Mouse (Mus musculus) layer of hippocampus, postnatal 36 days (tissue): Measurements from ENCODE around the gene Cep63. TPM values are rescaled to one million over a fixed set of nuclear protein-coding genes. Genes with fewer than 3 reads are reported as not detected.

Source experiments
- DNase-seq, 2 experiments: peaks; one replicate each; pipeline ENCODE4 v3.0.0; 2022
- total RNA-seq, 2 experiments: library from RNA; stranded (reverse); gene quantifications; 2 replicates each; pipeline ENCODE4 v1.2.3; 2021

The Cep63 gene
- total RNA-seq, 2 experiments from 2014 or later, result 29.5 to 31.0 TPM

GRCm38 (mm10) chr9:102631589-102632147, 5.3 kb upstream of the Cep63 start:
- DNase-seq, result no peak

- DNase-seq, result no peak
Observed at GRCm38 (mm10) chr9:102629052-102629451, 2.7 kb upstream of the Cep63 start.

- DNase-seq, result no peak
Observed at GRCm38 (mm10) chr9:102627442-102627841, 1.1 kb upstream of the Cep63 start.

GRCm38 (mm10) chr9:102626839-102627225, 498 bp upstream of the Cep63 start:
- DNase-seq, result no peak

- DNase-seq, result no peak
Observed at GRCm38 (mm10) chr9:102625401-102625982, 842 bp downstream of the Cep63 start.

GRCm38 (mm10) chr9:102623581-102623980, 2.8 kb downstream of the Cep63 start:
- no peak for DNase-seq

GRCm38 (mm10) chr9:102622876-102623275, 3.5 kb downstream of the Cep63 start:
- DNase-seq, result no peak

- no peak for DNase-seq
Observed at GRCm38 (mm10) chr9:102622192-102622857, 4.0 kb downstream of the Cep63 start.

GRCm38 (mm10) chr9:102621385-102621784, 4.9 kb downstream of the Cep63 start:
- no peak for DNase-seq

- DNase-seq, result no peak
Observed at GRCm38 (mm10) chr9:102616267-102616666, 10.1 kb downstream of the Cep63 start.

GRCm38 (mm10) chr9:102615071-102615470, 11.3 kb downstream of the Cep63 start:
- DNase-seq, result no peak

- DNase-seq, result no peak
Observed at GRCm38 (mm10) chr9:102609221-102609620, 17.1 kb downstream of the Cep63 start.

- no peak for DNase-seq
Observed at GRCm38 (mm10) chr9:102607471-102607870, 18.9 kb downstream of the Cep63 start.

- no peak for DNase-seq
Observed at GRCm38 (mm10) chr9:102605162-102605561, 21.2 kb downstream of the Cep63 start.

- DNase-seq, result no peak
Observed at GRCm38 (mm10) chr9:102601666-102602065, 24.7 kb downstream of the Cep63 start.

GRCm38 (mm10) chr9:102601187-102601586, 25.1 kb downstream of the Cep63 start:
- no peak for DNase-seq

- no peak for DNase-seq
Observed at GRCm38 (mm10) chr9:102595662-102596436, 30.5 kb downstream of the Cep63 start.

GRCm38 (mm10) chr9:102594667-102595393, 31.5 kb downstream of the Cep63 start:
- no peak for DNase-seq

GRCm38 (mm10) chr9:102587347-102587746, 39.0 kb downstream of the Cep63 start:
- DNase-seq, result no peak

GRCm38 (mm10) chr9:102581921-102582469, 44.3 kb downstream of the Cep63 start:
- no peak for DNase-seq

- DNase-seq, result no peak
Observed at GRCm38 (mm10) chr9:102577480-102577879, 48.9 kb downstream of the Cep63 start.

- DNase-seq, result no peak
Observed at GRCm38 (mm10) chr9:102572888-102573287, 53.4 kb downstream of the Cep63 start.
